8 mouse cellular contexts compared by ENCODE assay signal in genomic region chr17:57334761-57335150, GRCm38 (mm10). TPM values are rescaled to one million over a fixed set of nuclear protein-coding genes. Genes with fewer than 3 reads are reported as not detected.
DNase-seq lines count a peak whose midpoint lies in the region; ATAC-seq and TF ChIP-seq lines count a peak whose summit lies in the region.

No protein-coding gene starts in this region.

- no peak overlapping the region for H3K9ac ChIP-seq in embryonic facial prominence, embryonic 15.5 days
- no peak overlapping the region for H3K9ac ChIP-seq in kidney, embryonic 16.5 days (replicated peaks; ENCODE audit: low read length)
- no peak overlapping the region for H3K9ac ChIP-seq in liver, adult 2 months (ENCODE audit: low read depth, low read length)

- peak; percentile 91 to 92 for DNase-seq in B cell, adult 2 months
- peak; percentile 78 to 85 for DNase-seq in adrenal gland, postnatal 4 days (ENCODE audit: low spot score in 2 of 2)
- peak; percentile 92 for DNase-seq in heart, embryonic 10.5 days (ENCODE audit: low spot score)
- peak; percentile 39 for DNase-seq in liver, adult 2 months (ENCODE audit: extremely low read depth, low read depth, low spot score)
- peak; percentile 76 to 81 for DNase-seq in spleen, postnatal 36 days (ENCODE audit: low spot score in 2 of 2)

- no peaks in the 10 kb centered on the region for H3K79me2 ChIP-seq in liver, adult 2 months (ENCODE audit: control insufficient read depth, insufficient read depth, low read length)

- no peaks in the 10 kb centered on the region for H3K36me3 ChIP-seq in embryonic facial prominence, embryonic 15.5 days
- no peaks in the 10 kb centered on the region for H3K36me3 ChIP-seq in heart, embryonic 10.5 days
- no peaks in the 10 kb centered on the region for H3K36me3 ChIP-seq in kidney, embryonic 16.5 days (ENCODE audit: insufficient read depth, low read length)
- H3K36me3 ChIP-seq in liver, adult 2 months (ENCODE audit: control insufficient read depth, insufficient read depth, low read length), result no peaks in the 10 kb centered on the region

- no peak for ATAC-seq in embryonic facial prominence, embryonic 15.5 days (ENCODE audit: insufficient number of reproducible peaks, low FRiP score, low TSS enrichment, low read depth)
- ATAC-seq in kidney, embryonic 16.5 days (ENCODE audit: low FRiP score, low TSS enrichment), result peak; percentile 25; the same call in 1 of the 2 replicates
- ATAC-seq in monocyte, adult 5-6 weeks (replicated peaks; ENCODE audit: insufficient number of reproducible peaks, low FRiP score, low TSS enrichment, poor library complexity, severe bottlenecking), result peak; percentile 52

- no peaks in the 10 kb centered on the region for H3K4me1 ChIP-seq in embryonic facial prominence, embryonic 15.5 days
- no peaks in the 10 kb centered on the region for H3K4me1 ChIP-seq in heart, embryonic 10.5 days
- no peaks in the 10 kb centered on the region for H3K4me1 ChIP-seq in kidney, embryonic 16.5 days (ENCODE audit: insufficient read depth, low read length)
- H3K4me1 ChIP-seq in liver, adult 2 months (ENCODE audit: control insufficient read depth, insufficient read depth, low read length), result no peaks in the 10 kb centered on the region

- no peak overlapping the region for H3K27ac ChIP-seq in embryonic facial prominence, embryonic 15.5 days (replicated peaks)
- no peak overlapping the region for H3K27ac ChIP-seq in heart, embryonic 10.5 days
- H3K27ac ChIP-seq in kidney, embryonic 16.5 days (ENCODE audit: low read length), result no peak overlapping the region
- no peak overlapping the region for H3K27ac ChIP-seq in liver, adult 2 months (replicated peaks; ENCODE audit: insufficient read depth, low read depth, low read length)

- WGBS in embryonic facial prominence, embryonic 15.5 days, result 6% methylated on average over 16 of the region's 16 CpGs
- WGBS in heart, embryonic 10.5 days, result 6% methylated on average over 16 of the region's 16 CpGs
- 7% methylated on average over 16 of the region's 16 CpGs for WGBS in kidney, embryonic 16.5 days
- WGBS in liver, adult 2 months, result 6% methylated on average over 16 of the region's 16 CpGs

- no peak overlapping the region for H3K4me3 ChIP-seq in embryonic facial prominence, embryonic 15.5 days (replicated peaks)
- no peak overlapping the region for H3K4me3 ChIP-seq in heart, embryonic 10.5 days
- no peak overlapping the region for H3K4me3 ChIP-seq in kidney, embryonic 16.5 days (ENCODE audit: low read length)
- no peak overlapping the region for H3K4me3 ChIP-seq in liver, adult 2 months (ENCODE audit: insufficient read depth, low read depth, low read length)

- peak overlapping the region; percentile 30; the same call in 1 of the 2 replicates for H3K4me2 ChIP-seq in embryonic facial prominence, embryonic 15.5 days (replicated peaks)
- H3K4me2 ChIP-seq in kidney, embryonic 16.5 days (replicated peaks; ENCODE audit: low read depth, low read length), result no peak overlapping the region

- H3K9me3 ChIP-seq in embryonic facial prominence, embryonic 15.5 days (replicated peaks), result no peaks in the 10 kb centered on the region
- no peaks in the 10 kb centered on the region for H3K9me3 ChIP-seq in heart, embryonic 10.5 days
- no peaks in the 10 kb centered on the region for H3K9me3 ChIP-seq in kidney, embryonic 16.5 days (ENCODE audit: low read length)

- no peak for TF ChIP-seq POLR2A in liver, adult 2 months (IDR thresholded peaks at IDR 0.05; ENCODE audit: extremely low read depth, insufficient read depth, low read length)

- H3K27me3 ChIP-seq in embryonic facial prominence, embryonic 15.5 days, result no peaks in the 10 kb centered on the region
- 0 out of 2 replicates have a peak, but pooled peaks cover 6% of the 10 kb centered on the region for H3K27me3 ChIP-seq in heart, embryonic 10.5 days (ENCODE audit: insufficient read depth, poor library complexity, severe bottlenecking)
- no peaks in the 10 kb centered on the region for H3K27me3 ChIP-seq in kidney, embryonic 16.5 days (ENCODE audit: insufficient read depth, low read length)
- H3K27me3 ChIP-seq in liver, adult 2 months (ENCODE audit: control insufficient read depth, insufficient read depth, low read length), result no peaks in the 10 kb centered on the region

- peak; percentile 96 for TF ChIP-seq CTCF in liver, adult 2 months (IDR thresholded peaks at IDR 0.05; ENCODE audit: low read depth, low read length)

RNA-seq across cellular contexts. Expression of gene Adgre1, which starts 23.7 kb away (rescaled TPM):
- total RNA-seq in adrenal gland, postnatal 4 days (2021), result 1 to 10 TPM; 7.9 to 8.3 TPM
- polyA plus RNA-seq in embryonic facial prominence, embryonic 15.5 days (2015; fragmentation: Nextera tagmentation; extraction: Ambion mirVana), result 8.4 and 10.1 TPM in 2 replicates
- 0.36 and 0.60 TPM in 2 replicates for polyA plus RNA-seq in heart, embryonic 10.5 days (2016; fragmentation: Nextera tagmentation; extraction: Ambion mirVana)
- polyA plus RNA-seq in kidney, embryonic 16.5 days (2015; fragmentation: Nextera tagmentation; extraction: Ambion mirVana), result 4.2 and 5.2 TPM in 2 replicates
- 27.3 and 31.6 TPM in 2 replicates for total RNA-seq in liver, adult 2 months (2014; rRNA removed)
- 4.7 and 10.0 TPM in 2 replicates for polyA plus RNA-seq in liver, adult 2 months (2012; rRNA removed)
- total RNA-seq in monocyte, adult 5-6 weeks (2017), result 195 to 384 TPM (median 329 TPM) in 3 replicates

RNA-seq across cellular contexts. Expression of gene Vav1, which starts 55.9 kb away (rescaled TPM):
- total RNA-seq in adrenal gland, postnatal 4 days (2021), result 1 to 10 TPM; 2.7 to 3.3 TPM
- polyA plus RNA-seq in embryonic facial prominence, embryonic 15.5 days (2015; fragmentation: Nextera tagmentation; extraction: Ambion mirVana), result 4.3 and 4.4 TPM in 2 replicates
- 1.2 and 2.7 TPM in 2 replicates for polyA plus RNA-seq in heart, embryonic 10.5 days (2016; fragmentation: Nextera tagmentation; extraction: Ambion mirVana)
- 1.4 and 2.0 TPM in 2 replicates for polyA plus RNA-seq in kidney, embryonic 16.5 days (2015; fragmentation: Nextera tagmentation; extraction: Ambion mirVana)
- 2.7 and 2.9 TPM in 2 replicates for total RNA-seq in liver, adult 2 months (2014; rRNA removed)
- 1.3 and 1.9 TPM in 2 replicates for polyA plus RNA-seq in liver, adult 2 months (2012; rRNA removed)
- 267 to 324 TPM (median 306 TPM) in 3 replicates for total RNA-seq in monocyte, adult 5-6 weeks (2017)

Comparison
In these comparisons a context has a peak if more than half of its experiments do, and no peak if none do; other contexts are left out.
1. DNase-seq: peak in every context shown above with its lines; median percentile 92 in heart, embryonic 10.5 days; 92 in B cell, adult 2 months; 82 in adrenal gland, postnatal 4 days; 78 in spleen, postnatal 36 days; 39 in liver, adult 2 months.